9 mouse cellular contexts compared by ENCODE assay signal in genomic region chr10:69213986-69214385, GRCm38 (mm10). TPM values are rescaled to one million over a fixed set of nuclear protein-coding genes. Genes with fewer than 3 reads are reported as not detected.
DNase-seq lines count a peak whose midpoint lies in the region; ATAC-seq lines count a peak whose summit lies in the region.
"Had no signal": no experiment of that assay in that cellular context is flagged by ENCODE, and none has a peak within 500 bp of the region (broad histone marks: within the 10 kb centered on the region; RNA-seq: fewer than 3 reads in every experiment).

No protein-coding gene starts in this region.

- H3K27me3 ChIP-seq in kidney, embryonic 16.5 days (ENCODE audit: insufficient read depth, low read length), result no peaks in the 10 kb centered on the region
- H3K27me3 ChIP-seq in forebrain, embryonic 14.5 days (replicated peaks; ENCODE audit: control insufficient read depth, insufficient read depth, low read length), result no peaks in the 10 kb centered on the region
- H3K27me3 ChIP-seq in midbrain, embryonic 12.5 days, result no peaks in the 10 kb centered on the region
- H3K27me3 ChIP-seq: Patski had no signal

- H3K4me3 ChIP-seq in kidney, embryonic 16.5 days (ENCODE audit: low read length), result peak overlapping the region; percentile 81
- H3K4me3 ChIP-seq in forebrain, embryonic 14.5 days (ENCODE audit: low read depth, low read length), result peak overlapping the region; percentile 73
- H3K4me3 ChIP-seq in midbrain, embryonic 12.5 days, result peak overlapping the region; percentile 78

- no peaks in the 10 kb centered on the region; the same call in 1 of the 2 replicates for H3K9me3 ChIP-seq in kidney, embryonic 16.5 days (ENCODE audit: low read length)
- 0 out of 2 replicates have a peak, but pooled peaks cover 3% of the 10 kb centered on the region for H3K9me3 ChIP-seq in forebrain, embryonic 14.5 days (replicated peaks; ENCODE audit: control insufficient read depth, low read length)
- 0 out of 2 replicates have a peak, but pooled peaks cover 3% of the 10 kb centered on the region for H3K9me3 ChIP-seq in midbrain, embryonic 12.5 days

- peak overlapping the region; percentile 99; the same call in 1 of the 2 replicates for H3K27ac ChIP-seq in kidney, embryonic 16.5 days (ENCODE audit: low read length)
- H3K27ac ChIP-seq in forebrain, embryonic 14.5 days (ENCODE audit: low read depth, low read length), result no peak overlapping the region
- H3K27ac ChIP-seq in midbrain, embryonic 12.5 days (replicated peaks), result 0 out of 2 replicates have a peak overlapping the region, but pooled peaks have one; percentile 95

- peaks cover 15% of the 10 kb centered on the region for H3K36me3 ChIP-seq in kidney, embryonic 16.5 days (ENCODE audit: insufficient read depth, low read length)
- 0 out of 2 replicates have a peak, but pooled peaks cover 5% of the 10 kb centered on the region for H3K36me3 ChIP-seq in forebrain, embryonic 14.5 days (ENCODE audit: control insufficient read depth, insufficient read depth, low read length)
- peaks cover 16% of the 10 kb centered on the region; the same call in 1 of the 2 replicates for H3K36me3 ChIP-seq in midbrain, embryonic 12.5 days

- DNase-seq in kidney, adult 9 months, result no peak
- DNase-seq in forebrain, embryonic 14.5 days (ENCODE audit: low spot score), result peak; percentile 23
- peak; percentile 25 to 45 for DNase-seq in kidney, postnatal 4 days
- DNase-seq in ovary, adult 18-20 months (ENCODE audit: low spot score), result no peak
- no peak for DNase-seq in right cerebral cortex, postnatal 4 days
- DNase-seq in gastrocnemius, postnatal 4 days (ENCODE audit: low spot score in 2 of 2), result no peak

- H3K4me2 ChIP-seq in kidney, embryonic 16.5 days (replicated peaks; ENCODE audit: low read depth, low read length), result peak overlapping the region; percentile 95
- peak overlapping the region; percentile 90 for H3K4me2 ChIP-seq in forebrain, embryonic 14.5 days (ENCODE audit: low read length)
- H3K4me2 ChIP-seq in midbrain, embryonic 12.5 days (replicated peaks), result peak overlapping the region; percentile 81

- ATAC-seq in kidney, embryonic 16.5 days (ENCODE audit: low FRiP score, low TSS enrichment), result no peak
- ATAC-seq in forebrain, embryonic 14.5 days, result no peak
- no peak for ATAC-seq in midbrain, embryonic 12.5 days (ENCODE audit: low FRiP score, low read depth)

- H3K4me1 ChIP-seq in kidney, embryonic 16.5 days (ENCODE audit: insufficient read depth, low read length), result peaks cover 7% of the 10 kb centered on the region; the same call in 1 of the 2 replicates
- peaks cover 8% of the 10 kb centered on the region; the same call in 1 of the 2 replicates for H3K4me1 ChIP-seq in forebrain, embryonic 14.5 days (ENCODE audit: control insufficient read depth, insufficient read depth, low read length)
- H3K4me1 ChIP-seq in midbrain, embryonic 12.5 days, result peaks cover 14% of the 10 kb centered on the region; the same call in 1 of the 2 replicates

- peak overlapping the region; percentile 93 for H3K9ac ChIP-seq in kidney, embryonic 16.5 days (replicated peaks; ENCODE audit: low read length)
- H3K9ac ChIP-seq in forebrain, embryonic 14.5 days (ENCODE audit: low read length), result no peak overlapping the region
- H3K9ac ChIP-seq in midbrain, embryonic 12.5 days (replicated peaks), result peak overlapping the region; percentile 88

- 31% methylated on average over 5 of the region's 5 CpGs for WGBS in kidney, embryonic 16.5 days
- 34% methylated on average over 5 of the region's 5 CpGs for WGBS in forebrain, embryonic 14.5 days
- WGBS in midbrain, embryonic 12.5 days, result 40% methylated on average over 5 of the region's 5 CpGs

RNA-seq across cellular contexts. Expression of gene A930033H14Rik, which starts 1.1 kb away (rescaled TPM):
- polyA plus RNA-seq in kidney, embryonic 16.5 days (2015; fragmentation: Nextera tagmentation; extraction: Ambion mirVana), result 2.2 and 2.3 TPM in 2 replicates
- 0.71 and 1.0 TPM in 2 replicates for polyA plus RNA-seq in forebrain, embryonic 14.5 days (2014; fragmentation: Nextera tagmentation; extraction: Ambion mirVana)
- polyA plus RNA-seq in midbrain, embryonic 12.5 days (2016; fragmentation: Nextera tagmentation; extraction: Ambion mirVana), result 1.1 and 1.3 TPM in 2 replicates
- total RNA-seq in gastrocnemius, postnatal 4 days (2021), result 1 to 10 TPM; 6.2 to 8.3 TPM

Comparison
In these comparisons a context has a peak if more than half of its experiments do, and no peak if none do; other contexts are left out.
1. DNase-seq: peak in forebrain, embryonic 14.5 days (single experiment) and kidney, postnatal 4 days (2 of 2); none in kidney, adult 9 months (single experiment), ovary, adult 18-20 months (single experiment), right cerebral cortex, postnatal 4 days (single experiment) and gastrocnemius, postnatal 4 days (0 of 2).
2. Peak in every context shown above with its lines, with median percentiles within 50 percentile points of each other: H3K4me2 ChIP-seq and H3K4me3 ChIP-seq.